Mouse (Mus musculus): ENCODE measurements around the gene Macf1.

DNA sequence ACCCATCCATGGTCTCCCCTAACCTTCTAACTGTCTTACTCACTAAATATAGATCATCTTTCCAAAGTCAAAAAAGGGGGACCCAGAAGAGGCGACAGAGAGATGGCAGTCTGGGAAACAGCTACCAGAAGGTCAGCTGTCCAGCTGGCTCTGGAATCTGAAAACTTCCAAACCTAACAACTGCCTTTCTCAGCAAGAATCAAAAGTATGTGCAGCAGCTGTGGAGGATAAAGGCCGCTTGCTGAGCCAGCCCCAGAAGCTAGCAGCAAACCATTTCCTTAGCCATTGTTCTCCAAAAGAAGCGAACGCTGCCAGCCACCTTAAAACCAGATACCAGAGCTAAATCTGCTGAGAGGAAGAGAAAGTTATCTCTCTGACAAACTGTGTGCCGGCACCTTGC is 59.7 kb downstream of the Macf1 start:
- no peak for TF ChIP-seq POLR2A (IDR thresholded peaks at IDR 0.05; ENCODE audit: low read depth, low read length)
- TF ChIP-seq CTCF (conservative IDR thresholded peaks at IDR 0.05; ENCODE audit: insufficient read depth, insufficient read length, low read depth, low read length): no peak
